Mouse (Mus musculus) gastrocnemius, adult 18-20 months (tissue): ENCODE measurements at regions not wholly inside any gene's neighbourhood (a gene's known extent, or its start where the extent isn't known, plus 50 kb on each side); places are given as distances from the start of the nearest gene placed in this dataset.

Experiments
- DNase-seq: peaks from one replicate; pipeline ENCODE4 v3.0.0; 2021; ENCODE audit warnings: low spot score

DNA sequence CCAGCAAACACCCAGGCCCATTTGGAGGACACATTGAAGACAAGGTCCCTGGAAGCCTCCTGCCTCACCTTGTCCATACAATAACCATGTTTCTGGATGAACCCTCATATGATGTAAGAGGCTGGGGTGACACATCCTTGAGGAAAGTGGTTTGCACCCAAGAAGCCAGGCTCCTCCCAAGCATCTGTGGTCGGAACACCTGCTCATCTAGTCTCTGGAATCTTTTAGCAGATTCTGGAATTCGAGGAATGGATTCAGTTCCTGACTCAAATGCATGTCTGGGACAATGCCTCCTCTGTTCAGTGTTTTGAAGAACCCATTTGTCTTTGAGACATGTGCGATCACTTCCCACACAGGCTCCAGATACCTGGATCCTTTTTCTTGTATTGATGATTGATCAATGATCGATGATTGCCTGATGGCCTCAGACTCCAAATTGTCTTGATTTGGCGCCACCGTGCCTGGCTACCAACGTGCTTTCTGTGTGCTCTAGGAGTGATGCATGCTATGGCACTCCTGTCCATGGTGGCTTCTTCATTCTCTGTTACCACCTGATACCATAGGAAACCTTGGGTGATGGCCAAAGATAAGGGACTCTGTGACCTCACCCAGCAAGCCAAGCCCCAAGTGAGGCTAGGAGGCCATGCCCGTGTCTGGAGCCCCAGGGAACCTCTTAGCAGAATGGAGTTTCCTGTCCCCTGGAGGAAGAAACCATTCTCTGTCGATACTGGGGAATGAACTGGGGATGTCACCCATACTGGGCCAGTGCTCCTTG lies 126.7 kb downstream of the Mn1 start:
- DNase-seq: no peak

DNA sequence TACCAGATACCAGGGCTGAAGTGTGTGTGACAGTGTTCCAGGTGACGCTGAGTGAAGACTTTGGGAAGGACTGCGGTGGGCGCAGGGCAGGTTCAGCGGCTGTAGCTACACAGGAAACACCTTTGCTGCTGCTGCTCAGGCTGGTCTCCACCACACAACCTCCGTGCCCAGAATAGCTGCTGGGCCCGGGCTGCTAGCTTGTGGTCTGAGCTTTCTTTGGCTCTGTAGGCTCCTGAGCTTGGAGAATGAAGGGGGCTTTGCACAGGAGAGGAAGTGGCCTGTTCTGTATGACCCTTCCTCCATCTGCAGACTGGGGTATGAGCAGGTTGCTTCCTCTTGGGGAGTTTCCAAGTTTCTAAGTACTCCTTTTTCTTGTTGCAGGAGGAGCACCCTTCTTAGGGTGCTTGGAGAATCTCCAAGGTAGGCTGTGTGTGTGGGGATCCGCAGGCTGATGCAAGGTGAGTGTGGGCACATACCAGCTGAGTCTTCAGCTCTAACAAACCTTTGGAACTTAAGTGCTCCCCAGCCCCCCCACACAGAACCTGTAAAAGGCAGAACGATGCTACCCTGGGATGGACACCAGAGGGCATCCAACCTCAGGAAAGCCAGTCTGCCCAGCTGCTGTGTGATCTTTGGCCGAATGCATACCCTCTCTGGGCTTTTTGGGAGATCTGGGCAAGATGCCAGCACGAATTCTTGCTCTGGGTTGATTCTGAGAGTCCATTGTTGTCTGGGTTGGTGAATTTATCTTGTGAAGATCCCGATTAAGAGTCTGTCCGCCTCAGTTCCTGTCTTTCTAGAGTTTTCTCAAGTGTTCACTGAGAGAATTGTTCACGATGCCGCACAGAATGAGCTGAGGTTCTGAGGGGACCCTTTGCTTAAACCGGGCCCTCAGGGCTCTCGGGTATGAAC lies 136.6 kb downstream of the Mn1 start:
- no peak for DNase-seq

DNA sequence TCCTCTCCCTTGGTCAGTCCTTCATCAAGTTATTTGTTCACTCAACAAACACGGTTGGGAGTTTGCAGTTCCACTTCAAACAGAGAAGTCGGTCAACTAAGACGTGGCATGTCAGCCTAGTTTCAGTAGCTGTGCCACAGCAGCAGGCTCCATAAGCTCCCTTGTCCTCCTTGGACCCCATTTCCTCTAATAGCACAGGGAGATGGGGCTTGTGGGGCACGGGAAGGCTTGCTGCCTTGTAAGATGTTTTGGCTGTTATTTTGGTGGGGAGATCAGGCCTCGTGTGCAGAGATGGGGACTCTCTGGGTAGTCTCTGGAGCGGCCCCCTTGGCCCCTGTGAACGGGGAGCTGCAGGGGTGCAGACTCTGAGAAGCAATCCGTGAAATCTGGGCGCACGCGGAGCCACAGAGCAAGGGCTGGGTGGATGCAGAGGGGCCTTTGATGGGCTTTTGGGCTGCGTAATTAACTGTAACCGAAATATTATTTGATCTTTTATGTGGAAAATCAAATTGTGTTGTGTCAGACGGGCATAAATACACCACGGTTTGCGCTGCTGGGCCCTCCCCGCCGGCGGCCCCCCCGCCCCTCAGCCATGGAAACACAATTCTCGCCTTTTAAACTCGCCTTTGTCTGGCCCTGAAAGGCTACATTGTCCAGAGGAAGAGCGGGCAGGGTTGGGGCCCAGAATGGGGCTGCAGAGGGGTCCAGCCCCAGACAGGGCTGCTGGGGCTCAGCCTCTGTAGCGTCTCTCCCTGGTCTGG lies 137.6 kb downstream of the Mn1 start:
- DNase-seq: no peak

DNA sequence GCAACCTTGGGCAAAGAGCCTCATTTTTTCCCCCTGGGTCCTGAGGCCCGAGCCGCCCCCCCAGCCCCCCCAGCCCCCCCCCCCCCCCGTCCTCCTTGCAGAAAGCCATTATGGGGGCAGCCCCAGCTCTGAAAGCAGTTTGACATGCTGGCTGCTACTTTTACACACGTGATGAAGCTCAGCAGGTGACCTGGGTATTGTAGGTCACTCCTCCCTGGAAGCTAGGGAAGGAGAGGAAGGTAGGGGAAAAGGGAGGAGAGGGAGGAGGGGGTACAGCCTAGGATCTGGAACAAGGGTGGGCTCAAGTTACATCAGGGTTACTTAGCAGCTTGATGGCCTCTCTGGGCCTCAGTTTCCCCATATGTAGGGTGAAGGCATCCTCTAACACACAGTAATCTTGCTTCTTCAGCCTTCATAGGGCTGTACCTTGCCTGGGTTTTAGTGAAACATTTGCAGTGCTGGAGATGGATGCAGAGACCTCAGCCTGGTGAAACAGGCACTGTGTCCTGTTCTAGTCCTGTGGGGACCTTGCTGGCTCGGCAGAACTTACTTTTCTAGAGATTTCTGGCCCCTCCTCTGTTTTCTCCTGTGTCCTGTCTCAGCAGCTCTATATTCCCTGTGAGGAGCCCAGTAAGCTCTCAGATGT lies 138.3 kb downstream of the Mn1 start:
- no peak for DNase-seq

DNA sequence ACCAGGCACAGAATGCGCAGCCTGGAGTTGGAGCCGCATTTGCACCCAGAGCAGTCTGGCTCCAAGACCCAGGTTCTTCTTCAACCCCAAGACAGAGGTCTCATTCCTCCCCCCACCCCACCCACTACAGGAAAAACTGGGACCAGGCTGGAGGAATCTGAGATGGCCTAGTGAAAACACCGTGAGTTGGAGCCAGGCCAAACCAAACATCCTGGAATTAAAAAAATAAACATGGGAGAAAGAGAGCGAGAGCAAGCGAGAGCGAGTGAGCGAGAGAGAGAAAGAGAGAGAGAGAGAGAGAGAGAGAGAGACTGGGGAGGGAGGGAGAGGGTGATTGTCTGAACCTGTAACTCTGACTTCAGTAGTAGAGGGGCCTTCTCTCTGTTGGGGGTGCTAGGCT lies 138.8 kb downstream of the Mn1 start:
- no peak for DNase-seq

DNA sequence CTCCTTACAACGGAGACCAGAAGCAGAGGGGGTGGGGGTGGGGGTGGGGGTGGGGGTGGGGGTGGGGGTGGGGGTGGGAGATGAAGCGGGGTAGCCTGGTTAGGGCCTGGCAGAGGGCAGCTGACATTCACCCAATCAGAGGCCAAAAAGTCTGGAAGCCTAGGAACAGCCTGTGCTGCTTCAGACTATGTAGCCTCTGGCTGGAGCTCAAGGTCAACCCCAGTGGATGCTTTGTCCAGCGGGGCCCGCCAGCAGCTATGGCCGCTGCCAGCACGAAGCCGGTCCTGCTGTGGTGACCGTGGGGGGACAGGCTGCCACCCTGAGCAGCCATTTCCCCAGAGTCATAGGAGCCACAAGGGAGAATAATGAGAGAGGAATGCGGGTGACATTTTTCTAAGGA lies 143.3 kb downstream of the Mn1 start:
- peak; percentile 51 for DNase-seq

DNA sequence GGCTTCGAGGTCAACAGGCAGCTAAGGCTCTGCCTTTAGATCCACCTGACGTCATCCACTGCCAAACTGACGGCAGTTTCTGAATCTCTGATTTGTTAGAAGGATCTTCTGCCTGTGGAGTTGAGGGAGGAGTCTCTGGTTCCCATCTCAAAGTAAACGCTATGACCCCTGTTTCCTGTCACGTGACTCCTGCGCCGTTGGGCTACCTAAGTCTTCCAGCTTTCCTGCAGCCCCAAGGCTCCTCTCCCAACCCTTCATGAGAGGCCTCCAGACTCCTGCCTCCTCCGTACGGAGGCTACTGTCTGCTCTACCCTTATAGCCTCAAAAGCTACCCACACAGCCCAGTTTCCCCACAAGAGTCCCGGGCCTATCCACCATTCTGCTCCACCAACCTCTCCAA lies 144.1 kb downstream of the Mn1 start:
- DNase-seq: no peak

DNA sequence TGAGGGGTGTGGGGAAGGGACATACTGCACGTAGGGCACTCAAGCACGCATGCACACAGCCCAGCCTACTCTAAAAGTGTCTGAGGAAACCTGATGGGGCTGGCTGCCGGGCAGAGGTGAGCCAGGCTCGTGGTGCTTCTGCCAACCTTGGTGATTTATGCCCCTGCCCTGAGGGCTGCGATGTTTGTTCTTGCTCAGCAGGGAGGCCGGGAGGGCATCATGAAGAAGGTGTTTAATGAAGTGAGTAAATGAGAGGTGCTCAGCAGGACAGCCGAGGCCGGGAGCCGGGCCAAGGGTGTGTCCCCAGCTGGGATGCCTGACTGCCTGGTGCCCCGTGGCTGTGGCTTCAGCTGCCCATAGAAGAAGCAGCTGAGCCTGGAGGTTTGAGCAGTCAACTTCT lies 153.7 kb downstream of the Mn1 start:
- DNase-seq: peak; percentile 70

DNA sequence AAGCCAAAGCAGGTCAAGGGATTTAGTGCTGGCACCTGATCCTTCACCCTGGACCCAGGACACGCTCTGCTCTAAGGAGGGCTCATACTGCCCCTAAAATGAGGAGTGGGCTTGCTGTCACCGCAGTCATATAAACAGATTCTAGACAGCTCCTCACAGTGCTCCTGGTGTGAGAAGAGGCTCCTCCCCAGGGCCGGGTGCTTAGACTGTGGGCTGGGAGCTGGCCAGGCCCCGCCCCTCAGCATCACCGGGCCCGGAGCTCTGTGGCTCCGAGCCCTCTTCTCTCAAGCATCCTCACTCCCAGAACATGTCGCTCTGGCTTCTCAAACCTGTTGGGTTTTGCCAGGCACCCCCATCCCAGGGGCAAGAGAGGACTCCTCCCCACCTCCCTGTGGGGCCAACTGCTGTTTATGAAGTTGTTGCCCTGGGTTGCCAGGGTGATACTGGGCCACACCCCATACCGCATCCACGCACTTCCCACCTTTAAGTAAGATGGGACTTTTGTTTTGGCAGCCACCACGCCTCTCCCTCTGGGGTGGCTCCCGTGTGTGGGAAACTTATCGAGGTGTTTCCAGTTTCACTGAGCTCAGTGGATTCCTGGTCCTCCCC lies 156.2 kb downstream of the Mn1 start:
- no peak for DNase-seq

DNA sequence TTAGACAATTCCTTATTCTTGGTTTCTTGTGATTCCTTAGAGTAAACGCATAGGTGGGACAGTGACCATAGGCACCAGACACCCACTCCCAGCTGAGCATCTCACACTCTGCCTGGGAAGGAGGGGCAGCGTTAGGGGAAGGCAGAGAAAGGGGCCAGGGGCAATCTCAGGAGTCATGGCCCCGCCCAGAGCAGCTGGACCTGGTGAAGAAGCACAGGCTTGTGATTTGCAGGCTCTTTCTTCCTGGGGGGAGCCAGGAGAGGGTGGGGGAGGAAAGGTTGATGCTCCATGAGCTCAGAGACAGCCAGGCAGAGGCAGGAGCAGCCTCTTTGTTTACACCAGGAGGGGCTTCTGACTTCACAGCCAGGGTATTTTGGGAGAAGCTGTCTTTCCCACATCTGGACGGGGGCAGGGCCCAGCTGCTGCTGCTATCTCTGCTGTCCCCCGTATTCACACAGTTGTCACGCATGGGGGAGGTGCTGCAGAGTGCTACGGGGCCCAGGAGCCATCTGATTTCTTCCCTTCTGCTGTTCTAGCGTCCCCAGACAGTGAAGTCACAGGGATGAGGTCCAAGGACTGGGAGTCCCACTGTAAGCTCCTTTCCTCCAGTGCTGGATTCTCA lies 157.2 kb downstream of the Mn1 start:
- DNase-seq: no peak

DNA sequence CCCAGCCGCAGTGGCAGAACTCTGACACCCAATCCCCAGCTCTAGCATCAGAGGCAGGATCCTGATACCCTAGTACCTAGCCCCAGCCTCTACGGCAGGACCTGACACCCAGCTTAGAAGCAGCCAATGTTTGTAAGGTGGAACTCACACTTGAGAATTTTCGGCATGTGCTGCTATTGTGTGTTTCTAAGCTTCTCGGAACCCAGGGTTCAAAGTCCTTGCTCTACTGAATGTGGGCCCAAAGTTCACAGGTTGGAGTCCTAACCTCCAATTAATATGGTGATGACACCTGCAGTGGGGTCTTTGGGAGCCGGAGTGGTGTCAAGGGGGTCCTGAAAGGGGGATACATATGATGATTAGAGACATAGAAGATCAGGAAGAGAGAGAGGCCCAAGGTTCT lies 158.2 kb downstream of the Mn1 start:
- no peak for DNase-seq

DNA sequence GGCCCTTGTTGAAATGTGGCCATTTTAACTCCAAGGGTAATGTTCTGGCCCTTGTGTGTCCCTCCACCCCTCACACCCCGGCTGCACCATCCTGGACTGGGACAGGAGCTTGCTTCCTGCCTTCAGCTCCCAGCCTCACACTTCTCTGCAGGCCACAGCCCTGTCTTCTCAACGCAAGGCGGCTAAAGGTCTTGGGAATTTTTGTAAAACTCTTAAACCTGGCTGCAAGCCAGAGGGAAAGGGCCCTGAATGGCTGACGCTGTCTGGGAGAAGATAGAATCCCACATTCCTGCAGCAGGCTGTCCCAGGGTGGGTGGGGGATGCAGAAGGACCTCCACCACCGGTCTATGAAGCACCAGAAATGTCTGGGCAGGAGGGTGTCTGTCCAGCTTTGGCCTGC lies 156.3 kb upstream of the Gm26897 start:
- DNase-seq: no peak

DNA sequence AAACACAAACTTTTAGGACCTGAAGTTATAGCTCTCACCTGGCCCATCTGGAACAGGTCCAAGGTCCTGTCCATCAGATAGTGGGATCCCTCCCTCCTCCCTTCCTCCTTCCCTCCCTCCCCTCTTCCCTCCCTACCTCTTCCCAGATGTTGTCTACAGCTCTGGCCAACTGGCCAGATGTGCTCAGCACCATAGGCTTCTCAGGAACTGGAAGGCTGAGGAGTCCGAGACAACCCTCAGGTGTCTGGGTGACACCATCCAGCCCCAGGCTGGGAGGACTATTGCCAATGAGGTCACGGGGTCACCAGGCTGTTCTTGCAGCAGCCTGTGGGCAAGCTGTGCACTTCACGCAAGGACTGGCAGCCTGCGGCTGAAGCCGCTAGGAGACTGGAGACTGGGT lies 155.6 kb upstream of the Gm26897 start:
- DNase-seq: no peak

DNA sequence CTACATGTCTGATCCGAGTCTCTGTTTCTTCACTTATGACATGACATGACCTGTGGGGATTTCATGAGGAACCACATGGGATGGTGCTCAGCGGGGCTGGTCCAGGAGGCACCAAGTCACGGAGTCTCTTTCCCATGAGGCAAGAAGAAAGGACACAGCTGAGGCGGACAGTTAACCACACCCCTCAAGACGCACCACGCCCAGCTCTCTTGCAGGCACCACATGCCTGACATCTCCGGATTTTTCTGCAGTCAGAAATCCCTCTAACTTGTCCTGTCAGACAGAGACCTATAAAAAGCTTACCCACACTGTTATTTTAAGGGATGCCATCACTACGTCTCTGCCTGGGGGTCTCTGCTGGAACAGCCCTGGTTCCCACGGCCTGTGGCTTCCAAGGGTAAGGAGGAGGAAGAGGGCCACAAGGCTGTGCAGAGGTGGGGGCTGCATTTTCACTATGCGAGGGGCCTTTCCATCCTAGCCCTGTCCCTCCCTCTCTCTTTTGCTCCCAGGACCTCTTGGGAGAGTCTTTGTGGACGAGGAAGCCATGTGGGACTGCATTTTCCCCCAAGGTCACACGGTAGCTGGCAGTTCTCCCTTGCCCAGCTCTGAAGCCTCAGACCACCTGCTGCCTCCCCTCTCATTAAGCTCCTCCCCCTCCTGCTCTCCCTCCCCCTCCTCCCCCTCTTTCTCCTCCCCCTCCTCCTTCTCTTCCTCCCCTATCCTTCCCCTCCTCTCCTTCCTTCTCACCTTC lies 154.6 kb upstream of the Gm26897 start:
- no peak for DNase-seq

DNA sequence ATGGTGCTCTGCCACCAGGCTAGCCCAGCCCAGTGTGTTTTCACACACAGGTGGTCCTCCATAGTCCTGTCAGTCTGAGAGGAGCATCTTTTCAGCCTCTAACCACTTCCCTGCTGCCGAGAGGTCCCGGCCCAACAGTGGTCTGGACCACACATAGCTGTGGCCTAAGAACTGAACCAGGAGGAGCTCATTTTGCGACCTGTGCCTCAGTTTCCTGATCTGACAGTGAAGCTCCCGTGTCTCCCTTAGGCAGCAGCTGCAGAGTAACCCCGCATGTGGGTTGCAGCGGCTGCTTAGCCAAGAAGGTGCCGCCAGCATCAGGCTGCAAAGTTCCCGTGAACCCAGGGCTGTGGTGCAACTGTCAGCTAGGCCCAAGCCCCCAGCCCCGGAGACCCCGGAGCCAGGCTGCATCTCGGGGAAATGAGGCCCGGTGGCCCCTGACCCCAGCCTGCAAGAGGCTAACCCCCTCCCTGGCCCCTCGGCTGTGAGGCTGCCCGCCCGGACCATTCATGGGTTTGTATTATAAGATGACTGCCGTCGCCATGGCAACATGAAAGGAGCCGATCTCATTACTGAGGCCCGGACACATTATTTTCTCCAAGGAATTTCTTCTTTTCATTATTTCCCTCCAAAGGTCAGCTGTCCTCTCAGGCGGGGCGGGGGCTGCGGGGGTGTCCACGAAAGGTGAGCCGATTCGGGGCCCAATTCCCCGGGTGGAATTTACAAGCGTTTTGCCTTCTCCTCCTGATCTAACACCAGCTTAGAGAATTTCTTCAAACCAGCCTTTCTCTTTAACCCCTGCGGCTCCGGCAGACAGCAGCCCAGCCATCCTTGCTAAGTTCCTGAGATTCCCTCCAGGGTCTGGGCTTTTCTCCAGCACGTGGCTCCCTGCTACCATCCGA lies 152.6 kb upstream of the Gm26897 start:
- DNase-seq: no peak

DNA sequence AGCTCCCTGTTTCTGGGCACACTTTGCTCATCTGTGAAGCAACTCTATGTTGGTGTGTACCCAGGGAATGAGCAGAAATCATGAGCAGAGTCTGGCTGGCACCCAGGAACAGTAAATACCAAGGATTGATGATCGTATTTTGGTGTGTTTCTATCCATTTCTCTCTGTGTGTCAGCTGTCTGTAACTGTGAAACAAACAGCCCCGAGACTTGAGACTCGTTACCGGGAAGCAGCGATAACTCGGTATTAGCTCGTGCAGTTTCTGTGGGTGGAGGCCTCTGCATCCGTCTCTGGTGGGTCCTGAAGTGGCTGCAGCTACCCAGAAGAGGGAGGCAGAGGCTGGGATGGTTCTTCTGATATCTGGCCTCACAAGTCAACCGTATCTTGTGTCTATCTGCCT lies 151.7 kb upstream of the Gm26897 start:
- no peak for DNase-seq

DNA sequence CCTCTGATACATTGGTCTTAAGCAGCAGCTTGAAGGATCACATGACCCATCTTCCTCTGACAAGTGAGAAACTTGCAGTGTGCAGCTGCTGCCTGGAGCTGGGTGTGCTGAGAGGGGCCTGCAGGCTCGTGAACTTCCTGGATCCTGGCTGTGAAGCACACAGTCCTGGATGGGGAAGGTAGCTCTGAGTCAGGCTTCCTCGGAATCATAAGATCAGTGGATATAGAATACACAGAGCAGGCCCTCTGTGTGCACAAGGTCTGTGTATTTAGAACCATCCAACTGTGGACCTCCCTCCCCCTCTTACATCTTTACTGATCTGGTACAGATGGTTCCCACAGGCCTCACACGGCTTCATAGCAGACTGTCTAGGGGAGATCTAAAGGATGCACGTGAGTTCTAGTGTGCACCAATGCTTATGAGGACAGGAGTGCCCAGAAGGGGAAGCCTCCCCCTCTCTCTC lies 143.1 kb upstream of the Gm26897 start:
- no peak for DNase-seq

DNA sequence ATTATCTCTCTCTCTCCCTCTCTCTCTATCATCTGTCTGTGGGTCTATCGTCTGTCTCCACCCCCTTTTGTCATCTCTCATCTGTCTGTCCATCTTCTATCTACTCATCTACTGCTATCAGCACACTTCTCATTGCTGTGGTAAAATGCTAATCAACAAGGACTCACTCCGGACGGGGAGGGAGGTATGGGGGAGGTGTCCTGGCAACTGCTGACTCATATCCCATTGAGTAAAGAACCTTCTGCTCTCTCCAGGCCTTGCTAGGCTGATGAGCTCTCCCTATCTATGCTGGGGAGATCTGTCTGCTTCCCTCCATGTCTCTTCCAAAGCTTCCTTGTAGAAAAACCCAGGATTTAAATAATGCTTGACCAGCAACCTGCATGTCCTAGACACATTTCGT lies 140.9 kb upstream of the Gm26897 start:
- no peak for DNase-seq

DNA sequence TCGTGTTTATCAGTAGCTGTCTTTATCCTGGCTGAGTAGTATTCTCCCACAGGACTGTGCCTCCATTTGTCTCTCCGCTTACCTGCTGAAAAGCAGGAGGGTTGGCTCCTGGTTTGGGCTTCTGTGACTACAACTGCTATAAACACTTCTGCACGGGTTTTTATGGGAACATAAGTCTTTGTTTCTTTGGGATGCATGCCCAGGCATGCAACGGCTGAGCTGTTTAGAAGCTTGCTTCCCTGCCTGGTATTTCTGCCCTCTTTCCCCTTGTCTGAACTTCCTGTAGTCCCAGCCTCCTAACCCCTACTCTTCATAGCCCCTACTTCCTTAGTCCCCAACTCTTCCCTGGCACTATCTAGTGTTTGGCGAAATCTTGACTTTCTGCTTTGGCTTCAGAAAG lies 139.6 kb upstream of the Gm26897 start:
- DNase-seq: no peak
